Mouse (Mus musculus): ENCODE data around the gene Slc5a1. TPM values are rescaled to one million over a fixed set of nuclear protein-coding genes. Genes with fewer than 3 reads are reported as not detected.

Gene Slc5a1
- polyA plus RNA-seq, 1 experiment, result not detected

- 83% methylated on average over 6 of the region's 6 CpGs for WGBS
- Histone ChIP-seq H3K27ac (ENCODE audit: insufficient read depth, low read depth, low read length) (no peak overlapping the region), H3K4me1 (ENCODE audit: control insufficient read depth, insufficient read depth, low read length) (no peaks in the 10 kb centered on the region), H3K4me3 (ENCODE audit: insufficient read depth, low read depth, low read length) (no peak overlapping the region)
- no peak for TF ChIP-seq CTCF (IDR thresholded peaks at IDR 0.05; ENCODE audit: insufficient read depth, low read depth, low read length)
- TF ChIP-seq POLR2A (IDR thresholded peaks at IDR 0.05; ENCODE audit: insufficient read depth, low read depth, low read length), result no peak
Observed at GRCm38 (mm10) chr5:33203171-33203565, 99.1 kb downstream of the Slc5a1 start.

- TF ChIP-seq POLR2A (IDR thresholded peaks at IDR 0.05; ENCODE audit: insufficient read depth, low read depth, low read length) (no peak), CTCF (IDR thresholded peaks at IDR 0.05; ENCODE audit: insufficient read depth, low read depth, low read length) (peak; percentile 39)
- WGBS, result 18% methylated on average over 9 of the region's 9 CpGs
- no peak overlapping the region for H3K27ac ChIP-seq (ENCODE audit: insufficient read depth, low read depth, low read length)
- no peak overlapping the region for H3K4me3 ChIP-seq (ENCODE audit: insufficient read depth, low read depth, low read length)
- no peaks in the 10 kb centered on the region for H3K4me1 ChIP-seq (ENCODE audit: control insufficient read depth, insufficient read depth, low read length)
Observed at GRCm38 (mm10) chr5:33203691-33204242, 99.7 kb downstream of the Slc5a1 start.

- no peak overlapping the region for H3K27ac ChIP-seq (ENCODE audit: insufficient read depth, low read depth, low read length)
- 81% methylated on average over 7 of the region's 7 CpGs for WGBS
- no peak for TF ChIP-seq POLR2A (IDR thresholded peaks at IDR 0.05; ENCODE audit: insufficient read depth, low read depth, low read length)
- TF ChIP-seq CTCF (IDR thresholded peaks at IDR 0.05; ENCODE audit: insufficient read depth, low read depth, low read length), result no peak
- H3K4me3 ChIP-seq (ENCODE audit: insufficient read depth, low read depth, low read length), result no peak overlapping the region
- H3K4me1 ChIP-seq (ENCODE audit: control insufficient read depth, insufficient read depth, low read length), result no peaks in the 10 kb centered on the region
Observed at GRCm38 (mm10) chr5:33204284-33204683, 100.3 kb downstream of the Slc5a1 start.

DNA sequence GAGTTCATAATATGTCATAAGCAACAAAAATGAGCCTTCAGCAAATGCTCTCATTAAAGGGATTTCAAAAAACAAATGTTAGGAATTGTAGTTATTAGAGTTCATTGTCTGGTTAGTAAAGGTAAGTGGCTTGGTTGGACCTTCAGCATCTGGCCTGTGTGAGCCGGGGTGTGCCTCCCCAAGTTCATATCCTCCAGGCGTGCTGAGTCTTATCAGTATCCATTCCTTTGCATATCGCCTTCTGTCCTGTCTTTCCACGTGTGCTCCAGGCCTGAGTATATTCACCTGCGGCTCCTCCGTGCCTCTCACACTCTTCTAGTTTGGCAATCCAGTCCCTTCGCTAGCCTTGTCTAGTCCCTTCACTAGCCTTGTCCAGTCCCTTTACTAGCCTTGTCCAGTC lies 102.3 kb downstream of the Slc5a1 start:
- 96% methylated on average over 7 of the region's 7 CpGs for WGBS
- Histone ChIP-seq H3K4me3 (ENCODE audit: insufficient read depth, low read depth, low read length) (no peak overlapping the region), H3K27ac (ENCODE audit: insufficient read depth, low read depth, low read length) (no peak overlapping the region), H3K4me1 (ENCODE audit: control insufficient read depth, insufficient read depth, low read length) (no peaks in the 10 kb centered on the region)
- TF ChIP-seq CTCF (IDR thresholded peaks at IDR 0.05; ENCODE audit: insufficient read depth, low read depth, low read length) (no peak), POLR2A (IDR thresholded peaks at IDR 0.05; ENCODE audit: insufficient read depth, low read depth, low read length) (no peak)

DNA sequence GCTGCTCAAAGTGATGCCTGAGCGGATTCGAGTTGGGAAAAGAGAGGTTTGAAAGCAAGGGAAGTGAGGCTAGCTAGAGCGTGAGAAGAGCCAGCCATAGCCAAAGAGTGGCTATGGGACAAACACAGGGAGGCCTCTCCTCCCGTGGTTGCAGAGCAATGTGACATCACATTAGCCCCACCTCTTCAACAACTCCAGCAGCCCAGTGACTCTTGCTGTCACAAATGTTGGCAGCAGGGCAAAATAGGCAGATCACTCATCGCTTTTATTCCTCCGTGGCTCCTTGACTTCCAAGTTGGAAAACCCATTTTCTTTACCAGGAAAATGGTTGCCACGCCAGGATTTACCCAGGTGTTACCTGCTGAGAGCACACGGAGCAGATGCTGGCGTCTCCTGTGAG lies 103.1 kb downstream of the Slc5a1 start:
- WGBS, result 60% methylated on average over 9 of the region's 9 CpGs
- Histone ChIP-seq H3K4me1 (ENCODE audit: control insufficient read depth, insufficient read depth, low read length) (no peaks in the 10 kb centered on the region), H3K4me3 (ENCODE audit: insufficient read depth, low read depth, low read length) (no peak overlapping the region), H3K27ac (ENCODE audit: insufficient read depth, low read depth, low read length) (no peak overlapping the region)
- TF ChIP-seq CTCF (IDR thresholded peaks at IDR 0.05; ENCODE audit: insufficient read depth, low read depth, low read length) (no peak), POLR2A (IDR thresholded peaks at IDR 0.05; ENCODE audit: insufficient read depth, low read depth, low read length) (no peak)

- 82% methylated on average over 14 of the region's 14 CpGs for WGBS
- TF ChIP-seq CTCF (IDR thresholded peaks at IDR 0.05; ENCODE audit: insufficient read depth, low read depth, low read length), result no peak
- no peak for TF ChIP-seq POLR2A (IDR thresholded peaks at IDR 0.05; ENCODE audit: insufficient read depth, low read depth, low read length)
- no peak overlapping the region for H3K27ac ChIP-seq (ENCODE audit: insufficient read depth, low read depth, low read length)
- no peak overlapping the region for H3K4me3 ChIP-seq (ENCODE audit: insufficient read depth, low read depth, low read length)
- H3K4me1 ChIP-seq (ENCODE audit: control insufficient read depth, insufficient read depth, low read length), result no peaks in the 10 kb centered on the region
Observed at GRCm38 (mm10) chr5:33208533-33209245, 104.7 kb downstream of the Slc5a1 start.

GRCm38 (mm10) chr5:33210515-33210914 lies 106.5 kb downstream of the Slc5a1 start:
- Histone ChIP-seq H3K4me1 (ENCODE audit: control insufficient read depth, insufficient read depth, low read length) (no peaks in the 10 kb centered on the region), H3K4me3 (ENCODE audit: insufficient read depth, low read depth, low read length) (no peak overlapping the region), H3K27ac (ENCODE audit: insufficient read depth, low read depth, low read length) (no peak overlapping the region)
- WGBS, result 66% methylated on average over 3 of the region's 3 CpGs
- no peak for TF ChIP-seq CTCF (IDR thresholded peaks at IDR 0.05; ENCODE audit: insufficient read depth, low read depth, low read length)
- TF ChIP-seq POLR2A (IDR thresholded peaks at IDR 0.05; ENCODE audit: insufficient read depth, low read depth, low read length), result no peak

DNA sequence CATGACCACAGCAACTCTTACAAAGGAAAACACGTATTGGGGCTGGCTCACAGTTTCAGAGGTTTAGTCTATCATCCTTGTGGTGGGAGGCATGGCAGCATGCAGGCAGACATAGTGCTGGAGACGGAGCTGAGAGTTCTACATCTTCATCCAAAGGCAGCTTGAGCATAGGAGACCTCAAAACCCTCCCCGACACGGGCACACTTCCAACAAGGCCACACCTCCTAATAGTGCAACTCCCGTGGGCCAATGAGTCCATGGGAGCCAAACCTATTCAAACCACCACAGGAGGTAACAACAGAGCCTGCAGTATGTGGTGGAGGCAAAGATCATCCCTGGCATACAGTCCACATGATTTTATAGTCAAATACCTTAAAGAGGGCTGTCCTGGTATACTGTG lies 107.2 kb downstream of the Slc5a1 start:
- WGBS, result 74% methylated on average over 5 of the region's 5 CpGs
- no peaks in the 10 kb centered on the region for H3K4me1 ChIP-seq (ENCODE audit: control insufficient read depth, insufficient read depth, low read length)
- H3K27ac ChIP-seq (ENCODE audit: insufficient read depth, low read depth, low read length), result no peak overlapping the region
- TF ChIP-seq CTCF (IDR thresholded peaks at IDR 0.05; ENCODE audit: insufficient read depth, low read depth, low read length) (no peak), POLR2A (IDR thresholded peaks at IDR 0.05; ENCODE audit: insufficient read depth, low read depth, low read length) (no peak)
- H3K4me3 ChIP-seq (ENCODE audit: insufficient read depth, low read depth, low read length), result no peak overlapping the region

Other genes with a start within 250 kb of the Slc5a1 start
- gene Prr14l, start 250.0 kb upstream of the Slc5a1 start, polyA plus RNA-seq (2012; ENCODE audit: insufficient read depth, insufficient read length, low replicate concordance, missing spikeins), result not detected in 2 replicates
- 384 TPM in 1 of 2 replicates, not detected in the other for gene Depdc5, start 240.5 kb upstream of the Slc5a1 start, polyA plus RNA-seq (2012; ENCODE audit: insufficient read depth, insufficient read length, low replicate concordance, missing spikeins)
- gene Ywhah, start 85.4 kb upstream of the Slc5a1 start, polyA plus RNA-seq (2012; ENCODE audit: insufficient read depth, insufficient read length, low replicate concordance, missing spikeins), result 1,490 TPM in 1 of 2 replicates, not detected in the other
- gene Spon2, start 114.2 kb downstream of the Slc5a1 start, polyA plus RNA-seq (2012; ENCODE audit: insufficient read depth, insufficient read length, low replicate concordance, missing spikeins), result not detected in 2 replicates
- not detected in 2 replicates for gene Ctbp1, start 170.8 kb downstream of the Slc5a1 start, polyA plus RNA-seq (2012; ENCODE audit: insufficient read depth, insufficient read length, low replicate concordance, missing spikeins)
- not detected in 2 replicates for gene Maea, start 231.3 kb downstream of the Slc5a1 start, polyA plus RNA-seq (2012; ENCODE audit: insufficient read depth, insufficient read length, low replicate concordance, missing spikeins)